Mouse (Mus musculus): ENCODE data around the gene Cryba2.

Gene Cryba2

GRCm38 (mm10) chr1:74848946-74849345 is 44.0 kb downstream of the Cryba2 start:
- no peak for DNase-seq (ENCODE audit: low spot score)

GRCm38 (mm10) chr1:74846341-74846740 is 46.6 kb downstream of the Cryba2 start:
- no peak for DNase-seq (ENCODE audit: low spot score)

GRCm38 (mm10) chr1:74843090-74843489 is 49.9 kb downstream of the Cryba2 start:
- DNase-seq (ENCODE audit: low spot score), result no peak

Data from c-Kit-positive CD71-positive TER-119-positive erythroid progenitor cells, embryonic 14.5 days (primary cell).